Mouse (Mus musculus) kidney, adult 9 months (tissue): ENCODE results near the gene Arl15.

Experiments
- DNase-seq: peaks from one replicate; pipeline ENCODE4 v3.0.0; 2022

Arl15 gene

DNA sequence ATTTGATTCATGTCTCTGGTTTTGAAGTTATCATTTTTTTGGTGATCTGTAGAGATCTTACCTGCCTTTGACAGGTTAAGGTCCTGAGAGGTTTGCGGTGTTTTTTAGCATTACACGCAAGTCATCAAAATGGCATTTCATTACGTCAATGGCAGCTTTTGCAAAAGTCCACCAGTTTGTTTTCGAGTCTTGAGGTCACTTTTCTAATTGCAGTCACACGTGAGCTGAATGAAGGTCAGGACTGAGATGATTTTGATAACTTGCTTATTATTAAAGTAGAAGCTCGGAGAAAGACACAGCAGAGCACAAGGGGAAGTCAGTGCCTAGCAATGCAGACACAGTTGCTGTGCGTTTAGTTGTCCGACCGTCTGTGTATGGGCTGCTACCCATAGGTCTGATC lies 8.3 kb downstream of the Arl15 start:
- no peak for DNase-seq

DNA sequence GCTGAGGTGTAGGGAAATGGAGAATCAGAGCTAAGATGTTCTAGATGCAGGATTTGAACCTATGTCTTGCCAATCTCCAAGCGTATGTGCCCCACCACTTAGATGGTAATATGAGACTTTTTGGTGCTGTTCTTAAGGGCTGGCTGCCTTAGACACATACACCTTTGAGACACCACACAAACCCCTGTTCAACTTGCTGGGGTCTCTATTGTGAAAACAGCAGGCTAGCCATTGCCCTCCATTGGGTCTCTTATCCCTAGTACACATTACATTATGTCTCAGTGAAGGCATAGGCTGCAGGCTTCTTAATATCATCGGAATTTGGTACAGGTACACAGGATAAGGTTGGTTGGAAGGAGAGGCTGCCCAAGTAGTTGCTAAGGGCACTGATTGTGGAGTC lies 16.8 kb downstream of the Arl15 start:
- no peak for DNase-seq

DNA sequence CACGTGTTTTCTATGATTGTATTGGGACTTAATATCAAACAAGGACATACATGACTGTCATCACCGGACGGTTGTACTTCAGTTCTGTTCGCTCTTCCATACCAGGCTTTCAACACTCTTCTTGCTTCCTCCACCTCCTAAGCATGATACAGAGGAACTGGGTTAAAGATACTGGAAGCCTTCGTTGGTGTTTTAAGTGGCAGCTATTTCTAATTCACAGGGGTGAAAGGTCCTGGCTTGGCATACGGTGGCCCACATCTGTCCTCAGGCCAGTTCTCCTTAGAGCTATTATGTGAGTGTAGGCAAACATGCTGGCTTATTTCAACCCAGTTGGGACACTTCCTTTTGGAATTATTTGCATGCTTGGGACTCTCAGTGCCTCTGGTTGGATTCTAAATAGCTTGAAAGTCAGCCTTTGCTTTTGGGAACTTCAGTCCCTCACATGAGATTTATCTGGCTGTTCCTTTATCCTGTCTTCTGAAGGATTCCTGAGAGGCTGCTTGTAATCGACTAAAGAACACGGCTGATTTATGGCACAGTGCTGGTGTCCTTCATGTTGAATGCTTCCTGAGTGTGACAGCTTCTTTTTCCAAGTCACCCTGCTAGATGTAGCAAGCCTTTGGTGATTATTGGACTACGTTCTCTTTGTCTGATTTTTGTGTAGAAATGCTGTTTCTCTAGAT lies 17.7 kb downstream of the Arl15 start:
- DNase-seq = no peak

DNA sequence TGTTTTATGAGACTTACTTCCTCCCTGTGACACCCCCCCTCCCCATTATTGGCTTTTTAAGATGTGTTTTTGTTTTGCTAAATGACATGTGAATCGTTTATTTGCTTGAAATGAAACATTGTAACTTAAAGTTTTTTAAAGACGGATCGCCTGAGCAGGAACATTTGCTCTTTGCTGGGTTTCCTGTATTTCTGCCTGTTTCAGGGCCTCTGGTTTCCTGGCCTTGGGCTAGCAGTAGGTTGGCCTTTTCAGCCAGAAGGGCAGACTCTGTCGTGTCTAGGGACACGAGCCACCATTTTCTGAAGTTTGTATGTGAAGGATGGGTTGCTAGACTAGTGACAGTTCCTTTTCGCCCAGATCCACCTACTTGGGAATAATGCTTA lies 18.3 kb downstream of the Arl15 start:
- DNase-seq = no peak

DNA sequence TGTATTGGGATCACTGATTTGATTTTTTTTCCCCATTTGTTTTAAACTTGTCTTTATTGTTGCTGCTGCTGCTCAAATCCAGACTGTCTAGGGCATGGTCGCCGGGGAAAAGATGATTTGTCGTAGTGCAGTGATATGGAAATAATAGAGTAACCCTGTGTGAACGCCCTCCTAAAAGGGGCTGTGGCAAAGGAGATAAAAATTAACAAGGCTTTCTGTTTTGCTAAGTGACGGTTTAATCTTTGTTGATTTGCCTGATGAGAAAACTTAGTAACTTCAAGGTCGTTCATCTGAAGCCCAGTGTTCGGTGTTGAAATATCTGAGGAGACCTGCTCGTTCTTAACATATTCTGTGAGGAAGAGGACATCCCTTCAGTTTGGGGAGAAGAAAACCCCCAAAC lies 19.8 kb downstream of the Arl15 start:
- DNase-seq = peak; percentile 56

DNA sequence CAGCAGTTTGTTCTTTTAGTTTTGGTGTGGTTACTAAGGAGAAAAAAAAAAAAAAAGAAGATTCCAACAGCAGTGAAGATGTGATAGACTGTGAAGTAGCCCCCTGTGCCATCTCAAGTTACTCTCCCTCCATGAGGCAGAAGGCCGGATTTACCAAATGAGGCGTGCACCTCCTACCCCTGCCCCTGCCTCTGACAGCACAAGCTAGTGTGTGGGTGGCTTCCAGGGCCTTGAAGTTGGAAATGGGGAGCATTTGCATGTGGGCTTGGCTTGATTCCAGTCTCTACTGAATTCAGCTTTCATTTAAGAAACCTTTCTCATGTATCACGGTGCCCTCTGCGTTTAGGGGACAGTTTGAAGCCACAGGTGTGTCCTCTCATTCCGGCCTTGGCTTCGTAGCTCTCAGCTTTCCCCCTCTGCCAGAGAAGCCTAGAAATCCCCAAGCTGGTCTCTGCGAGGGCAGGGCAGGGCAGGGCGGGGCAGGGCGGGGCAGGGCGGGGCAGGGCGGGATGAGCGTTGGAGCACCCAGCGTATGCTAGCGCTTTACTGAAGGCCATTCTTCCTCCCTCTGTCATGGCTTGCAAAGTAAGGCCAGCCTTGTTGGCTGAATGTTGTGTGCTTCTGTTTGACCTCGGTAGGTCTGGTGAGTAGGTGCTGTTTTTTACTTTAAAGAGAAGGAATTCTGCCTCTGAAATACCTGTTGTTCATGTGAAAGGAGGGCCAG lies 21.6 kb downstream of the Arl15 start:
- no peak for DNase-seq

DNA sequence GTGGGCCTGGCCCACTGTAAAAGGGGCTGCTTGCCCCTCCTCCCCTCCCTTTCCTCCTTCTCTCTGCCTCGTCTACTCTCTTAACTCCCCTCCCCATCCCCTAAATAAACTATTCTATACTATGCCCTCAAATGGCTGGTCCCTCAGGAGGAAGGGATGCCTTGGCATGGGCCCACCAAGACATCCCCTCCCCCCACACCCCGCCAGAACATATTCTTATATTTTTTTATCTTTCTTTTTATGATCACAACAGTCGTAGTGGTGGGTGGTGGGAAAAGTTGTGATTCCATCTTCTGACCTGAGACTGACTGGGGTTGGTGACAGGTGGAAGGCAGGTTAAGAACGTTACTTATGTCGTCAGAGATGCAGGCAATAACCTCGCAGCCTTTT lies 22.1 kb downstream of the Arl15 start:
- no peak for DNase-seq

DNA sequence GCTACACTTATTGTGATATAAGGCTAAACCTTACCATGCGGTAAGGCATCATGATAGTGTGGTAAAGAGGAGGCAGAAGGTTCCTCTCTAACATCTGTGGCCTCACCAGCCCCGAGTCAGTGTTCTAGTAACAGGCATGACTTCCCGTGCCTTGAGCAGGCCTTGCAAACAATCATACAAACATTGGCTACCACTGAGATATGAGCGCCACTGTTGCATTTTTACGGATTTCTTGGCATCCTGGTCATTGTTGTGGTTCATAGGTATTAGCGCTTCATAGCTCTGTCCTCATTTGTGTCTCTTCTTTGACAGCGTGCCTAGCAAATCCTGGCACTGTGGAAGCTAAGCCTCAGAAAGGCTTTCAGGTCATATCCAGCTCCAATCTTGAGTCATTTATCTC lies 24.7 kb downstream of the Arl15 start:
- DNase-seq = no peak

DNA sequence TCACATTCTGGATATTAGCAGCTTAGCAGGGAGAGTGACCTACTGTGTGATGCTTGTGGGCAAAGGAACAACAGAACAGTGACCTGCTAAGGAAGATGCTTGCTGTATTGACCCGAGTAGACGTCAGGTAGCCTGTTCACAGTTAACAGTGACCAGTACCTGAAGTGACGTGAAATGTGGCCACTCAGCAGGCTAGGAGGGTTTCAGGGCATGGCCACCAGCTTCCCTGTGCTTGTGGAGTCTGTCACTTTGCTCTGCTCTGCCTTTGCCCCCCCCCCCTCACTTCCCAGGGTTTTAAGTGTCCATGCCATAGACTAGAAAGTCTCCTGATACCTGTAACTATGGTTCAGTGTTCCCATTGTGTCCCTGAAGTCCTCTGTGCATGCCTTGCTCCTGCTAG lies 25.9 kb downstream of the Arl15 start:
- no peak for DNase-seq

DNA sequence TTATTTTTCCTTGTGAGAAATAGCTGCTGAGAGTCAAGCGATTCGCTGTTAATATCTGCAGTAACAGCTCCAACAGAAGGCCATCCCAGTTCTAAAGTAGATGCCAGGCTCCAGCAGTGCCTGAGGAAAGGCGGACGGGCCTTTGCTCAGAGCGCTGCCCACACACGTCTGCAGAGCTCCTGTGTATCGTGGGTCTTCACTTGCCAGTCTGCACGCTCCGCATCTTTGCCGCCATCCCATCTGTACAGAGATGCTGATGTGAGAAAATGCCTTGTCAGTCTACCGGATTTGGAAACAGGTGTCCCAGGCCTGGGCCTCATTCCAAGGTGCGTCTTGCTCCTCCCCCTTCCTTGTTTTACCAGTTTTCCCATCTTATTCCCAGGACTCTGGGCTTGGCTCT lies 27.6 kb downstream of the Arl15 start:
- no peak for DNase-seq

DNA sequence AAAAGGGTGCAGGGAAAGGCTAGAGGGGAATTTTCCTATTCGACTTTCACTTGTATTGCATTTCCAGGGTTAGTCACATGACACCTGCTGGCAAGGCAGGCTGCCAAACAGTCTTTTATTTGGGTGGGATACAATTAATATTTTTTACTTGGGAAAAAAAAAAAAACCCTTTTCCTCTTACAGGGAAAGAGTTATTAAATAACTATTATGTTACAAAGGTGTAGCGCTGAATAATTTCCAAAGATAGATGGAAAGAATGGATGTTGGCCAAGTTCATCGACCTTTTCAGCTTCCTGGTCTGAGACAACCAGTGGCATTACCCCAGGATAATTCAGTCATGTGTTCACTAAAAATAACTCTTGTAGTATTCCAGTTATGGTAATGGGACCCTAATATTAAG lies 29.7 kb downstream of the Arl15 start:
- DNase-seq = peak; percentile 54

DNA sequence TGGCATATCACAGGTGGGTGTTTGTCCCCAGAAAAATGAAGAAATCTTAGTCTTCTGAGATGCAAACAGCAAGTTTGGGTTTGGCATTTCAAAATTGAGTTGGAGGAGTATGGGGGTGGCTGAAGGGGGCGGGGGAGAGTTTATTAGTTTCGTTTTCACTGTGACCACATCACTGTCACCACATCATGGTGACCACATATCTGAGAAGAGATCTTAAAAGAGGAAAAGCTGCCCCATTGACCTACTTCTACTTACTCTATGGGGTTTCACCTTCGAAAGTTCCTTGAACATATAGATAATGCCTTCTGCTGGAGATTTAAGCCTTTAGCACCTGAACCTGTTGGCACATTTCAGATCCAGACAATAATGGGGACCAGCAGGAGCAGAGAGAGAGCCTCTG lies 34.3 kb downstream of the Arl15 start:
- DNase-seq = no peak

DNA sequence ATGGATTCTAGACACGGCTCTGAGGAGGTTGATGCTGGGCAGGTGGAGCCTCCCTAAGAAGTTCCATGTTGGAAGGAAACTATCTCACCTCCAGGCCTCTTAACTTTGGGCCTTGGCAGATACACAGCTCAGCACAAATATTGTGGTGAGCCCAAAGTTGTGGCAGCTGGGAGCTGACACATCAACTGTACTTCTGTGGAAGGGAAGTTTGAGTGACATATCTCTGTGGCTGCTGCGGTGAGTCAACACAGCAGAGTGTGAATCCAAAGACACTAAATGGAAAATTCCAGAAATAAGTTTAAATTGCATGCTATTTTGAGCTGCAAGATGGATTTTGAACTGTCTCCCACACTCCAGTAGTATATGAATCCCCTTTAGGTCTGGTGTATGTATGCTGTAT lies 34.8 kb downstream of the Arl15 start:
- DNase-seq = no peak

DNA sequence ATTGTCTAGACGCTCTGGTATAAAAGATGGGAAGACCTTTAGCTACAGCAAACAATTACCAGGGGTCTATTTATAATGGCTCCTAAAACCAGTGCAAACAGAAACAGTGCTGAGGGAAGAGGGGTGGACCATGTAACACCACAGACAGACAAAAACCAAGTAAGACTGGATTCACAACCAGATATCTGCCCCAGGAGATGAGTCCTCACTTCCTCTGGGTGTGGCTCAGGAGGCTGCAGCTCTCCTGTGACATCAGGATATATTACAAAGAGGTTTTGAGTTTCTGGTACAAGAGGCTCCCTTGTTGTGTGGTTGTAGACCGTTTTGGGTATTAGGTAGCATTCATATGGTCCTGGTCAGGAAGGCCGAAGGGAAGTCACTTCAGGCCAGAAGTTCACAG lies 36.5 kb downstream of the Arl15 start:
- DNase-seq = no peak

DNA sequence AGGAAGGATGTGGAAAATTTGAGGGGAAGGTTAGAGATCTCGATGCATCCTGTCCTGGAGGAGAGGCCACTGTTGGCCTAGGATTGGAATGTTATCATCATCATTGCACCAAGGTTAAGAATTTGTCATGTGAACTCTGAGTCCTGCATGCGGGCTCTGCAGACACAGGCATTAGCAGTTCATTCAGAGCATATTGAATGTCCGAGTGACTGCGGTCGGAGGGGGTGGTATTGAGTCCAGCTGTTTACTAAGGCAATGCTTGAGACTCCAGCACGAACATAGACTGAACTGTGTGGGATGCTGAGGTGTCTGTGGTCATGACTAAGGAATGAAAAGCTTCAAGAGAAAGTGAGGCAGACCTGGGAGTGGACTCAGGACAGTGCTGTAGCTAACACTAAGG lies 38.6 kb downstream of the Arl15 start:
- DNase-seq = no peak

DNA sequence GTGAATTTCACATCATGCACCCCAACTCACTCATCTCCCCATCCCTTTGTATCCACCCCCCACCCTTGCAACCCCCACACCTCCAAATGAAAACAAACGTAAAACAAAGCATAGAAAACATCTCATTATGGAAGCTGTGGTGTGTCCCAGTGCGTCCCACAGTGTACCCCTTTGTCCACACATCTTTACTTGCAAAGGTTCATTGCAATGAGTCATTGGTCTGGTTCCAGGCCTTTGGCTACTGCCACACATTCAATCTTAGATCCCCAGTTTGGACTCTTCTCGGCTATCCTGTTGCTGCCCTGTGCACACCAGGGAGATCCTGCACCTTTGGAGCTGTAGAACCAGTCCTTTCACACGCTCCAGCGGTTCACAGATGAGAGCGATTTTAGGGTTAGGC lies 41.6 kb downstream of the Arl15 start:
- no peak for DNase-seq

DNA sequence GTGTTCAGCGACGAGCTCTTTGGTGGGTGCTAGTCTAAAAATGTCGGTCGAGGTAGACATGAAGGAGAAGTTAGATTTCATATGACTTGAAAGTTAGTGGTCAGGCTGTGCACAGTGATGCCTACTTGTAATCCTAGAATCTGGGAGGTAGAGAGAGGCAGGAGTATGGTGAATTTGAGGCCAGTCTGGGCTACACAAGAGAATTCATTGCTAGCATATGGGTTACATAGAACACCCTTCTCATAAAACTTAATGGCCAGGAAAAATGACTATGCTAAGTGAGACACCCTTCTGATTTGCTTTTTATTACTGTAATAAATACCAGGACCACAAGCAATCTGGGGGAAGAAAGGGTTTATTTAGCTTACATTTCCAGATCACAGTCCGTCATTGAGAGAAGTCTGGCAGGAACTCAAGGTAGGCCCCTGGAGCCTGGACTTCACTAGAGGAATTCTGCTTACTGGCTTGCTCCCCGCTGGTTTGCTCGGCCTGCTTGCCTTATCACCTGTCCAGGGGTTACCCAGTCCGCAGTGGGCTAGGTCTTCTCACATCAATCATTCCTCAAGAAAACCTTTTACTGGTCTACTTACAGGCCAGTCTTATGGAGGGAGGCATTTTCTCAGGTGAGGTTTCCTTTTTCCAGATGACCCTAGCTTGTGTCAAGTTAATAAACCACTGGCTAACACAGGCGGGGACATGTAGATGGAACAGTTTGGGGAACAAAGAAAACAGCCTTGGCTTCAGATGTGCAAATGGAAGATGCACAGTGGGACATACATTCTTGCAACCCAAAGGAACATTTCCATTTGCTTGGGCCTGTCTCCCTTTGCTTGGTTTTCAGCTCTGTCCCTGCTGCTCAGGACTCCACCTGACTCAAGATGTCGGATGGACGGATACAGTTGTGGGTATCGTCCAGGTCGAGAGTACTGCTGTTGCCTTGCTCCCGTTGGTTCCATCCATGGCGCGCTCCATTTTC lies 44.6 kb downstream of the Arl15 start:
- DNase-seq = no peak

DNA sequence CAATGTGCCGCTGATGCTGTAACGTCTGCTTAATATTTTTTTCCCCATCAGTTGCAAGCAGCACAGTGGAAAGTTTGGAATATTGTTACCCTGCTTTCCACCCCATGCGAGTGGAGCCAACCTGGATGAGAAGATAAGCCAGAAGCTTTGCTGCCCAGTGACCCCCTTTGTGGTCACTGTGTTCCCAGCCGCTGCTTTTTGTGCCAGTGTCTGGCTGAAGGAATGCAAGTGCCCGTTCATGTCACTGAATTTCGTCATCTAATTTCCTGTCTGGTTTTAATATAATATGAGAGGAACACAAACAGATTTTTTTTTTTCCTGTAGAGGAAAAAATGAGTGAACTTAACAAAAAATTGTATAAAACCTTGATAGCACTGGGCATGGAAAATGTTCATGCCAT lies 46.1 kb downstream of the Arl15 start:
- no peak for DNase-seq

DNA sequence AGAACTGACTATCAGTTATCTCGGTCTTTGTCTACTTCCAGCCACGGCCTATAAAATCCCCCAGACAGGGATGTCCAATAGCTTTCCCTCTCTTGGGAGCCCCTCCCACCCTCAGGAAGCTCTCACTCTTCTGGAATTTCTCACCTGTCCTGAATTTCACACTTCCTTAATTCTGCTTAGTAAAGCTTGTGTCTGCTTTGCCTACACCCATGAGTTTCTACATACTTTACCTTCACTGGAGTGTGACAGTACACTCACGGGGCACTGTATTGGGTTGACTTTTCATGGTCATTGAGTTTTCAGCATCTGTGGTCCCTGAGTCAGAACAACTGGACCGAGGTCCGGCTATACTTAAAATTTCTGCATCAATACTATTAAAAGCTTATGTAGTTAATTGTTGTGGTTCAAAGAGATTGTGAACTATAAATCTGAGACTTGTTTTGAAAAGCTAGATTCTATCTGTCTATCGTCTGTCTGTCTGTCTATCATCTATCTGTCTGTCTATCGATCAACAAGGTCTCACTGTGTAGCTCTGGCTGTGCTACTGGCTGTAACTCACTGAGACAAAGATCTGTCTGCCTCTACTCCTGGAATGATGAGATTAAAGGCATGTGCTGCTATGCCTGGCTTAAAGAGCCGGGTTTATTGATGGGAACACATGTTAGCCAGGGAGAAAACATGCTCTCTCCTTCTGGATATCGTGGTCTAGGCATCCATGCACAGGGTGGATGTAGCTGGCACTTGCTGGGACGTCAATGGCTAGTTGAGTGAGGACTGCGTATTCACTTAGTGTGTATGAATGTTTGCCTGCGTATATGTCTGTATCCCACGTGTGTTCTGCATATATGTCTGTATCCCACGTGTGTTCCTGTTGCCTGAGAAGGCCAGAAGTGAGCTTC lies 48.4 kb downstream of the Arl15 start:
- DNase-seq = peak; percentile 52

DNA sequence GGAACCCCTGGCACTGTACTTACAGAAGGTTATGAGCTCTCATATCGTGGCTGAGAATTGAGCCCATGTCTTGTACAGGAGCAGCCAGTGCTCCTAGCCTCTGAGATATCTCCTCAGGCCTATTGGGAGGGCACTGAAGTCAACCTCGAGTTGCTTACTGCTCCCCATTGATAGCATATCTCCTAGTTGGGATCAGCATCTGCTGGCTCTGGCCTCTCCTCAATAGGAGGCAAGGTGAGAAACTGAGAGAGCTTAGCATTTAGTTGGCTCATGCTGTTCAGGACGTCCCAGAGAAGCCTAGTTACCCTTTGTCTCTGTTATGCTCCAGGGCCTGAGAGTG lies 49.0 kb downstream of the Arl15 start:
- DNase-seq = no peak

DNA sequence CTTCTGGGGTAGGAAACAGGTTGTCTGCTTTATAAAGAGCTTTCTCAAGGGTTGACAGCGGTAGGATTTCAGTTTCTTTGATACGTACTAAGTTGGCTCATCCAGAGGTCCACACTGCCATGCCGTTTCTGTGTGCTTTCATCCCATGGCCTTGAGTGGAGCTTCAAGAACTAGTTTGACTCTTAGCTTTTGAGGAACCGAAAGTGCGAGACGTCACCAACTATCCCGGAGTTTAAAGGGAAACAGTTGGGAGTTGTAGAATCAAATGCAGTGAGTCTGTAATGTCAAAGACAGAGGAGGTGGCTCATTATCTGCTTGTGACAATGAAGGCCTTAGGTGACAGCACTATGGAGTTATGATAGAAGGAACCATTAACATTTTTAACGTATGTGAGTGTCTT lies 49.6 kb downstream of the Arl15 start:
- DNase-seq = no peak

DNA sequence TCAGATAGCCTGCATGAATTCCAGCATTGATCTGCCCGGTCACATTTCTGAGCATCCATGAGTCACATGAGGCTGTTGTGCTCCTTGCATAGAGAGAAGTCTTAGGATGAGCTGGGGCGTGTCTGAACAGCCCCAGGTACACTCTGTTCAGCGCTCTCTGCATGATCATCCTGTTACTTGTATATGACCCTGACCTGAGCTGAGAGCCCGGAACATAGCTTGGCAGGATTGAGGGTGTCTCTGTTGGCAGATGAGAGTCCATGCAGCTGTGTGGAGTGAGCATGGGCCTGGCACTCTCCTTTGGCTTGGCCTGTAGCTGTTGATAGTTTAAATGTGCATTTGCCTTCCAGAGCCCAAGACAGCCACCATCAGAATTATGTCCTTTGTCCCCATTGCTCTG lies 50.4 kb downstream of the Arl15 start:
- DNase-seq = no peak

DNA sequence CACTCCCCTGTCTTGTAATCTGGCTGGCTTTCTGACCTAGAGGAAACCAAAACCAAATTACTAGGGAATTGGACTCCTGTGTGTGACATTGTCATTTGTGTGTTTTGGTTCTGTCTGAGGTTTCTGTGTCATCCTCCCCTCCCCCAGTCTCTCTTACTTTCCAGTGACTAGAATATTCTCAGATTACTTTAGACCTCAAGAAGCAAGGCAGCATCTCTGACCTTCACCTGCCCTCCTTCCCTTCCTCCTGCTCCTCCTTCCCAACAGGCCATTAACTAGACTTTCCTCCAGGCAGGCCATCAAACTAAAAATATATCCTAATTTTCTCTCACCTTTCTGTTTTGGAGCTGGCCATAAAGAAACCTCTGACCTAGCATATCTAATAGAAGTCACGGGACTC lies 50.9 kb downstream of the Arl15 start:
- no peak for DNase-seq
